Comparison of ENCODE assay signal across 7 mouse cellular contexts in genomic region chr4:98091368-98091827, GRCm38 (mm10).
A peak's percentile ranks its signal among the peaks of the same experiment; 100 is the strongest.
DNase-seq lines count a peak whose midpoint lies in the region; ATAC-seq lines count a peak whose summit lies in the region.

No protein-coding gene starts in this region.

- 51% methylated on average over 4 of the region's 4 CpGs for WGBS in embryonic facial prominence, embryonic 12.5 days
- 59% methylated on average over 4 of the region's 4 CpGs for WGBS in limb, embryonic 12.5 days

- peak overlapping the region; percentile 61; the same call in 1 of the 2 replicates for H3K27ac ChIP-seq in embryonic facial prominence, embryonic 12.5 days
- H3K27ac ChIP-seq in limb, embryonic 12.5 days = peak overlapping the region; percentile 59

- peak; percentile 32; the same call in 1 of the 2 replicates for ATAC-seq in embryonic facial prominence, embryonic 12.5 days (ENCODE audit: insufficient number of reproducible peaks, insufficient read depth, low FRiP score, low TSS enrichment)
- peak; percentile 93 to 97 for ATAC-seq in hematopoietic stem cell, adult 5-6 weeks (replicated peaks in 1 of 2; ENCODE audit: insufficient read depth in 1 of 2, low FRiP score in 2 of 2, low TSS enrichment in 1 of 2, low read depth in 1 of 2, poor library complexity in 2 of 2, severe bottlenecking in 2 of 2)
- ATAC-seq in limb, embryonic 12.5 days (ENCODE audit: insufficient number of reproducible peaks, insufficient read depth, low FRiP score, low TSS enrichment, low read depth) = peak; percentile 46; the same call in 1 of the 2 replicates

- peaks cover 10% of the 10 kb centered on the region for H3K4me1 ChIP-seq in embryonic facial prominence, embryonic 12.5 days
- peaks cover 40% of the 10 kb centered on the region for H3K4me1 ChIP-seq in limb, embryonic 12.5 days (replicated peaks)

- H3K4me3 ChIP-seq in embryonic facial prominence, embryonic 12.5 days = no peak overlapping the region
- H3K4me3 ChIP-seq in limb, embryonic 12.5 days (replicated peaks) = no peak overlapping the region

- H3K9me3 ChIP-seq in embryonic facial prominence, embryonic 12.5 days = no peaks in the 10 kb centered on the region
- H3K9me3 ChIP-seq in limb, embryonic 12.5 days = no peaks in the 10 kb centered on the region

- H3K9ac ChIP-seq in embryonic facial prominence, embryonic 12.5 days = no peak overlapping the region
- no peak overlapping the region for H3K9ac ChIP-seq in limb, embryonic 12.5 days (replicated peaks)

- H3K36me3 ChIP-seq in embryonic facial prominence, embryonic 12.5 days = 0 out of 2 replicates have a peak, but pooled peaks cover 3% of the 10 kb centered on the region
- H3K36me3 ChIP-seq in limb, embryonic 12.5 days = peaks cover 12% of the 10 kb centered on the region; the same call in 1 of the 2 replicates

- H3K4me2 ChIP-seq in embryonic facial prominence, embryonic 12.5 days (replicated peaks) = no peak overlapping the region
- no peak overlapping the region for H3K4me2 ChIP-seq in limb, embryonic 12.5 days

- H3K27me3 ChIP-seq in embryonic facial prominence, embryonic 12.5 days = no peaks in the 10 kb centered on the region
- H3K27me3 ChIP-seq in limb, embryonic 12.5 days = no peaks in the 10 kb centered on the region

- peak; percentile 51 to 63 for DNase-seq in right cerebral cortex, postnatal 10 days (ENCODE audit: low spot score in 2 of 2)
- no peak for DNase-seq in right cerebral cortex, postnatal 4 days
- peak; percentile 36 for DNase-seq in naive thymus-derived CD4-positive, alpha-beta T cell, adult 2 months (ENCODE audit: low read depth)
- DNase-seq in layer of hippocampus, postnatal 14 days (ENCODE audit: low spot score in 2 of 2) = no peak

Comparison
In these comparisons a context has a peak if more than half of its experiments do, and no peak if none do; other contexts are left out.
1. DNase-seq: peak in right cerebral cortex, postnatal 10 days (2 of 2) and naive thymus-derived CD4-positive, alpha-beta T cell, adult 2 months (single experiment); none in right cerebral cortex, postnatal 4 days (single experiment) and layer of hippocampus, postnatal 14 days (0 of 2).
2. ATAC-seq: peak in every context shown above with its lines; median percentile 95 in hematopoietic stem cell, adult 5-6 weeks; 46 in limb, embryonic 12.5 days; 32 in embryonic facial prominence, embryonic 12.5 days.